Comparison of ENCODE assay signal across 10 mouse cellular contexts in the genomic region with DNA sequence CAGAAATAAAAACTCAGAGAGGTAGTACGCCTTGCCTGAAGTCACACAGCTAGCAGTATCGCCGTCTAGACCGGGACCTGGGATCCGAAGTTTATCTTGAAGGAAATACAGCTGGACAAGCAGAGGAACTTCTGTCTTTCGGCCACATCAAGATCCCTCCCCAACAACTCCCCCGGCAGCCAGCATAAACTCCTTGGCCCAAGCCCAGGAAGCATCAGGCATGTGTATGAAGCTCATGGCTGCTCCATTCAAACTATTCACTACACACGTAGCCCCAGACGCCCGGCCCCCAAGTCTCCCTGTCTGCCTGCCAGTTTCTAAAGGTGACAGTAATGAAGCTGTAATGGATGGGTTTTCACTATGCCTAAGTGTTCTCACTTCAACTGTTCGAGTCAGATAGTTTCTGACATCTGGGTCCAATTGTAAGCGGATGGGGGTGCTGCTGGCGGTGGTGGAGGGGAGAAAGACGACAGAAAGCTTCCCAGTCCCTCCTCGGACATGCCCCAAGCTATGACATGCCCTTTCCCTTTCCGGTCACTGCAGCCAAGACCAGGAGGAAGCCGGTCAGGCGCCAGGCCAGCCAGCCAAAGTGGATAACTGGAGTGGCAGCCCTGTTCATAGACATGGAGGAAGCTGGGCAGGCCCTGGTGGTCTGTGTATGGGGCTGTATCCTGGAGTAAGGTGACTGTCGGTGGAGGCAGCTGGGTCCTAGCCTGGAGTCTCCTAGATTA. TPM values are rescaled to one million over a fixed set of nuclear protein-coding genes. Genes with fewer than 3 reads are reported as not detected.
DNase-seq lines count a peak whose midpoint lies in the region; ATAC-seq and TF ChIP-seq lines count a peak whose summit lies in the region.
"Had no signal": no experiment of that assay in that cellular context is flagged by ENCODE, and none has a peak within 500 bp of the region (broad histone marks: within the 10 kb centered on the region; RNA-seq: fewer than 3 reads in every experiment).

No protein-coding gene starts in this region.

- TF ChIP-seq POLR2A in lung, adult 2 months (IDR thresholded peaks at IDR 0.05; ENCODE audit: borderline replicate concordance, extremely low read depth, low read depth, low read length): no peak

- peak; percentile 9 for DNase-seq in hindbrain, embryonic 11.5 days (ENCODE audit: low spot score)
- peak; percentile 45 to 62 for DNase-seq in adrenal gland, postnatal 36 days
- peak; percentile 43 for DNase-seq in lung, adult 2 months
- DNase-seq in thymus, postnatal 25 days: no peak
- DNase-seq in cerebellum, postnatal 36 days: no peak
- DNase-seq in urinary bladder, postnatal 10 days (ENCODE audit: low spot score): no peak
- DNase-seq: thymus, adult 2 months had no signal

- WGBS in hindbrain, embryonic 11.5 days: 56% methylated on average over 19 of the region's 19 CpGs
- 53% methylated on average over 19 of the region's 19 CpGs for WGBS in hindbrain, embryonic 12.5 days
- 31% methylated on average over 19 of the region's 19 CpGs for WGBS in heart, embryonic 16.5 days
- 24% methylated on average over 19 of the region's 19 CpGs for WGBS in lung, adult 2 months

- no peak for TF ChIP-seq CTCF in lung, adult 2 months (IDR thresholded peaks at IDR 0.05; ENCODE audit: insufficient read depth, low read length)

- ATAC-seq in hindbrain, embryonic 11.5 days (ENCODE audit: low FRiP score): no peak
- ATAC-seq in hindbrain, embryonic 12.5 days (ENCODE audit: low FRiP score): no peak
- peak; percentile 70 for ATAC-seq in heart, embryonic 16.5 days (replicated peaks; ENCODE audit: extremely low read depth, insufficient read depth, low FRiP score)

- H3K9me3 ChIP-seq in hindbrain, embryonic 11.5 days (ENCODE audit: control insufficient read depth, low read length): no peaks in the 10 kb centered on the region
- no peaks in the 10 kb centered on the region for H3K9me3 ChIP-seq in hindbrain, embryonic 12.5 days (replicated peaks)
- no peaks in the 10 kb centered on the region for H3K9me3 ChIP-seq in heart, embryonic 16.5 days (replicated peaks; ENCODE audit: control insufficient read depth, low read length)

- H3K4me3 ChIP-seq in hindbrain, embryonic 11.5 days (ENCODE audit: low read depth, low read length): no peak overlapping the region
- no peak overlapping the region for H3K4me3 ChIP-seq in hindbrain, embryonic 12.5 days
- H3K4me3 ChIP-seq in heart, embryonic 16.5 days (ENCODE audit: low read length): no peak overlapping the region
- no peak overlapping the region for H3K4me3 ChIP-seq in lung, adult 2 months (replicated peaks; ENCODE audit: extremely low read depth, low read depth, low read length)
- H3K4me3 ChIP-seq: neural tube, embryonic 12.5 days had no signal

- H3K36me3 ChIP-seq in hindbrain, embryonic 11.5 days (ENCODE audit: control insufficient read depth, insufficient read depth, low read length): no peaks in the 10 kb centered on the region
- H3K36me3 ChIP-seq in hindbrain, embryonic 12.5 days: no peaks in the 10 kb centered on the region
- H3K36me3 ChIP-seq in heart, embryonic 16.5 days (ENCODE audit: control insufficient read depth, insufficient read depth): no peaks in the 10 kb centered on the region
- H3K36me3 ChIP-seq: neural tube, embryonic 12.5 days had no signal

- H3K4me2 ChIP-seq in hindbrain, embryonic 11.5 days (replicated peaks; ENCODE audit: low read depth, low read length): no peak overlapping the region
- H3K4me2 ChIP-seq in hindbrain, embryonic 12.5 days (replicated peaks): no peak overlapping the region
- H3K4me2 ChIP-seq in heart, embryonic 16.5 days (ENCODE audit: low read depth, low read length): peak overlapping the region; percentile 2; the same call in 1 of the 2 replicates
- H3K4me2 ChIP-seq: neural tube, embryonic 12.5 days had no signal

- no peaks in the 10 kb centered on the region for H3K4me1 ChIP-seq in hindbrain, embryonic 11.5 days (replicated peaks; ENCODE audit: control insufficient read depth, insufficient read depth, low read length)
- peaks cover 13% of the 10 kb centered on the region for H3K4me1 ChIP-seq in hindbrain, embryonic 12.5 days
- no peaks in the 10 kb centered on the region for H3K4me1 ChIP-seq in heart, embryonic 16.5 days (ENCODE audit: control insufficient read depth, insufficient read depth, low read length)
- H3K4me1 ChIP-seq in lung, adult 2 months (ENCODE audit: control insufficient read depth, insufficient read depth, low read length): no peaks in the 10 kb centered on the region

- no peak overlapping the region for H3K27ac ChIP-seq in hindbrain, embryonic 11.5 days (ENCODE audit: low read depth, low read length)
- H3K27ac ChIP-seq in hindbrain, embryonic 12.5 days: no peak overlapping the region
- H3K27ac ChIP-seq in heart, embryonic 16.5 days (ENCODE audit: low read length): no peak overlapping the region
- H3K27ac ChIP-seq: neural tube, embryonic 12.5 days had no signal

- no peak overlapping the region for H3K9ac ChIP-seq in hindbrain, embryonic 11.5 days (ENCODE audit: low read depth, low read length)
- no peak overlapping the region for H3K9ac ChIP-seq in hindbrain, embryonic 12.5 days
- H3K9ac ChIP-seq in heart, embryonic 16.5 days (ENCODE audit: low read length): no peak overlapping the region
- H3K9ac ChIP-seq: neural tube, embryonic 12.5 days had no signal

- H3K27me3 ChIP-seq in hindbrain, embryonic 11.5 days (ENCODE audit: control insufficient read depth, insufficient read depth, low read length): no peaks in the 10 kb centered on the region
- H3K27me3 ChIP-seq in hindbrain, embryonic 12.5 days: no peaks in the 10 kb centered on the region
- no peaks in the 10 kb centered on the region for H3K27me3 ChIP-seq in heart, embryonic 16.5 days (ENCODE audit: control insufficient read depth, insufficient read depth, low read length)
- H3K27me3 ChIP-seq: neural tube, embryonic 12.5 days had no signal

RNA-seq across cellular contexts. Expression of gene Col13a1, which starts 45.1 kb away (rescaled TPM):
- polyA plus RNA-seq in hindbrain, embryonic 11.5 days (2014; fragmentation: Nextera tagmentation; extraction: Ambion mirVana): 1.5 and 1.9 TPM in 2 replicates
- 3.2 and 3.9 TPM in 2 replicates for polyA plus RNA-seq in hindbrain, embryonic 12.5 days (2016; fragmentation: Nextera tagmentation; extraction: Ambion mirVana)
- 10 to 100 TPM in 1 of 2 experiments, 1 to 10 TPM in 1; 5.3 to 11.1 TPM for total RNA-seq in adrenal gland, postnatal 36 days (2021)
- polyA plus RNA-seq in heart, embryonic 16.5 days (2015; fragmentation: Nextera tagmentation; extraction: Ambion mirVana): 4.2 and 6.0 TPM in 2 replicates
- polyA plus RNA-seq in lung, adult 2 months (2012; rRNA removed): 24.7 and 25.3 TPM in 2 replicates

Comparison
In these comparisons a context has a peak if more than half of its experiments do, and no peak if none do; other contexts are left out.
1. DNase-seq: peak in hindbrain, embryonic 11.5 days (single experiment), adrenal gland, postnatal 36 days (2 of 2) and lung, adult 2 months (single experiment); none in thymus, postnatal 25 days (single experiment), cerebellum, postnatal 36 days (0 of 2) and urinary bladder, postnatal 10 days (single experiment).